Mouse (Mus musculus): ENCODE measurements around the gene Rpl41. TPM values are rescaled to one million over a fixed set of nuclear protein-coding genes. Genes with fewer than 3 reads are reported as not detected.

The Rpl41 gene
- polyA plus RNA-seq (2012; rRNA removed), result 1,075 and 1,307 TPM in 2 replicates

GRCm38 (mm10) chr10:128548947-128549681, at the start of gene Rpl41:
Rpl41 (minus strand) TSS chr10:128549305.

GRCm38 (mm10) chr10:128589464-128590192, 40.5 kb upstream of the Rpl41 start, which contains the start of gene Erbb3:
Erbb3 (minus strand) TSS chr10:128589652.

GRCm38 (mm10) chr10:128565788-128566531, 16.9 kb upstream of the Rpl41 start, which contains the start of gene Pa2g4:
Pa2g4 (minus strand) TSS chr10:128565987.

GRCm38 (mm10) chr10:128547361-128548032, 1.6 kb downstream of the Rpl41 start, which contains the start of gene Zc3h10:
Zc3h10 (minus strand) TSS chr10:128547774.

GRCm38 (mm10) chr10:128525671-128526308, 23.3 kb downstream of the Rpl41 start, which contains the start of gene Esyt1:
Esyt1 (minus strand) TSS chr10:128525871.

GRCm38 (mm10) chr10:128498590-128498989, 50.5 kb downstream of the Rpl41 start, which contains the start of gene Myl6b:
Myl6b (minus strand) TSS chr10:128498685.

Other genes starting within 250 kb of the Rpl41 start
- gene Pan2, start 246.0 kb downstream of the Rpl41 start, polyA plus RNA-seq (2012; rRNA removed), result 5.9 and 9.0 TPM in 2 replicates
- gene Cnpy2, start 226.8 kb downstream of the Rpl41 start, polyA plus RNA-seq (2012; rRNA removed), result 10.5 and 16.3 TPM in 2 replicates
- gene Cs, start 211.6 kb downstream of the Rpl41 start, polyA plus RNA-seq (2012; rRNA removed), result 146 and 160 TPM in 2 replicates
- 8.6 and 9.5 TPM in 2 replicates for gene Coq10a, start 180.3 kb downstream of the Rpl41 start, polyA plus RNA-seq (2012; rRNA removed)
- 7.5 and 9.2 TPM in 2 replicates for gene Ankrd52, start 172.2 kb downstream of the Rpl41 start, polyA plus RNA-seq (2012; rRNA removed)
- 0.83 and 0.84 TPM in 2 replicates for gene Slc39a5, start 148.1 kb downstream of the Rpl41 start, polyA plus RNA-seq (2012; rRNA removed)
- gene Nabp2, start 137.8 kb downstream of the Rpl41 start, polyA plus RNA-seq (2012; rRNA removed), result 9.5 and 10.9 TPM in 2 replicates
- gene Rnf41, start 137.6 kb downstream of the Rpl41 start, polyA plus RNA-seq (2012; rRNA removed), result 7.1 and 8.2 TPM in 2 replicates
- gene Smarcc2, start 90.1 kb downstream of the Rpl41 start, polyA plus RNA-seq (2012; rRNA removed), result 32.1 and 38.8 TPM in 2 replicates
- gene Myl6, start 55.2 kb downstream of the Rpl41 start, polyA plus RNA-seq (2012; rRNA removed), result 404 and 639 TPM in 2 replicates
- gene Myl6b, start 50.6 kb downstream of the Rpl41 start, polyA plus RNA-seq (2012; rRNA removed), result 1.6 and 1.9 TPM in 2 replicates
- gene Esyt1, start 23.4 kb downstream of the Rpl41 start, polyA plus RNA-seq (2012; rRNA removed), result 22.8 and 23.2 TPM in 2 replicates
- gene Zc3h10, start 1.5 kb downstream of the Rpl41 start, polyA plus RNA-seq (2012; rRNA removed), result 6.9 and 7.8 TPM in 2 replicates
- gene Pa2g4, start 16.7 kb upstream of the Rpl41 start, polyA plus RNA-seq (2012; rRNA removed), result 4.8 and 7.2 TPM in 2 replicates
- 15.2 and 18.8 TPM in 2 replicates for gene Erbb3, start 40.3 kb upstream of the Rpl41 start, polyA plus RNA-seq (2012; rRNA removed)
- 506 and 586 TPM in 2 replicates for gene Rps26, start 77.4 kb upstream of the Rpl41 start, polyA plus RNA-seq (2012; rRNA removed)
- gene Ikzf4, start 96.7 kb upstream of the Rpl41 start, polyA plus RNA-seq (2012; rRNA removed), result 0.70 and 0.71 TPM in 2 replicates
- 19.1 and 36.0 TPM in 2 replicates for gene Suox, start 124.8 kb upstream of the Rpl41 start, polyA plus RNA-seq (2012; rRNA removed)
- 35.8 and 44.6 TPM in 2 replicates for gene Rab5b, start 147.0 kb upstream of the Rpl41 start, polyA plus RNA-seq (2012; rRNA removed)
- gene Pmel, start 154.9 kb upstream of the Rpl41 start, polyA plus RNA-seq (2012; rRNA removed), result 1.5 and 1.8 TPM in 2 replicates
- gene Cdk2, start 155.7 kb upstream of the Rpl41 start, polyA plus RNA-seq (2012; rRNA removed), result 4.8 and 7.7 TPM in 2 replicates
- 11.9 and 18.1 TPM in 2 replicates for gene Dgka, start 195.6 kb upstream of the Rpl41 start, polyA plus RNA-seq (2012; rRNA removed)
- 7.1 and 7.7 TPM in 2 replicates for gene Pym1, start 198.6 kb upstream of the Rpl41 start, polyA plus RNA-seq (2012; rRNA removed)
- gene Mmp19, start 241.6 kb upstream of the Rpl41 start, polyA plus RNA-seq (2012; rRNA removed), result 1.2 and 1.7 TPM in 2 replicates